Mouse (Mus musculus) hindbrain, postnatal 0 days (tissue): ENCODE results near the gene Obscn. TPM values are rescaled to one million over a fixed set of nuclear protein-coding genes. Genes with fewer than 3 reads are reported as not detected.

ENCODE experiments used
- ATAC-seq: fragments of 200-750 bp; cut with Nextera tagmentation; 2 replicates; pipeline ENCODE4 v1.8.0; 2017; ENCODE audit warnings: mild to moderate bottlenecking, moderate TSS enrichment, moderate library complexity
- DNase-seq: peaks from one replicate; pipeline ENCODE4 v3.0.0-alpha.2; 2015; ENCODE audit warnings: low spot score
- H3K27ac ChIP-seq: fragments of 300-500 bp; sonication (generic); 2 replicates; pipeline ENCODE4 v1.5.1; 2014; ENCODE audit warnings: mild to moderate bottlenecking
- H3K27me3 ChIP-seq: fragments of 300-500 bp; sonication (generic); 2 replicates; pipeline ENCODE4 v1.6.1; 2014; ENCODE audit warnings: low read length, mixed read lengths; ENCODE audit not compliant: insufficient read depth
- H3K36me3 ChIP-seq: fragments of 300-500 bp; sonication (generic); 2 replicates; pipeline ENCODE4 v1.6.1; 2014; ENCODE audit warnings: low read length, mixed read lengths; ENCODE audit not compliant: insufficient read depth
- H3K4me1 ChIP-seq: fragments of 300-500 bp; sonication (generic); 2 replicates; pipeline ENCODE4 v1.6.1; 2014; ENCODE audit warnings: antibody characterized with exemption, low read length, mixed read lengths; ENCODE audit not compliant: insufficient read depth
- H3K4me2 ChIP-seq: fragments of 300-500 bp; sonication (generic); 2 replicates; pipeline ENCODE4 v1.6.1; 2014; ENCODE audit warnings: low read depth, mild to moderate bottlenecking, low read length, moderate library complexity, mixed read lengths
- H3K4me3 ChIP-seq: fragments of 300-500 bp; sonication (generic); 2 replicates; pipeline ENCODE4 v1.5.1; 2014; ENCODE audit warnings: low read length
- H3K9ac ChIP-seq: fragments of 300-500 bp; sonication (generic); replicated peaks from 2 replicates; pipeline ENCODE4 v1.6.1; 2014; ENCODE audit warnings: mild to moderate bottlenecking, low read length, moderate library complexity, mixed read lengths
- H3K9me3 ChIP-seq: fragments of 300-500 bp; sonication (generic); 2 replicates; pipeline ENCODE4 v1.6.1; 2016; ENCODE audit warnings: low read length, mixed read lengths
- CTCF ChIP-seq: IDR thresholded peaks from 2 replicates; pipeline ENCODE4 v1.5.1; 2016; ENCODE audit warnings: antibody characterized with exemption, control low read depth, low read depth
- WGBS: fragments of 180-500 bp; shearing (Covaris S2); extraction: QIAGEN DNeasy Blood & Tissue Kit; methylation state at CpG from one replicate; pipeline ENCODE4 v1.1.7; 2014; 5-methylcytosine and 5-hydroxymethylcytosine counted together
- polyA plus RNA-seq: library from polyadenylated mRNA; unstranded; fragments of >200 nt; fragmentation: Nextera tagmentation; extraction: Ambion mirVana; gene quantifications from 2 replicates; pipeline ENCODE4 v1.2.1, GENCODE M21; 2015
- total RNA-seq: library from RNA; depleted of rRNA; stranded (reverse); fragments of >200 nt; gene quantifications from 2 replicates; pipeline ENCODE4 v1.2.3, GENCODE M21; 2014

The Obscn gene
- total and polyA plus RNA-seq, 2 experiments from 2014 or later: 0.41 to 2.8 TPM

DNA sequence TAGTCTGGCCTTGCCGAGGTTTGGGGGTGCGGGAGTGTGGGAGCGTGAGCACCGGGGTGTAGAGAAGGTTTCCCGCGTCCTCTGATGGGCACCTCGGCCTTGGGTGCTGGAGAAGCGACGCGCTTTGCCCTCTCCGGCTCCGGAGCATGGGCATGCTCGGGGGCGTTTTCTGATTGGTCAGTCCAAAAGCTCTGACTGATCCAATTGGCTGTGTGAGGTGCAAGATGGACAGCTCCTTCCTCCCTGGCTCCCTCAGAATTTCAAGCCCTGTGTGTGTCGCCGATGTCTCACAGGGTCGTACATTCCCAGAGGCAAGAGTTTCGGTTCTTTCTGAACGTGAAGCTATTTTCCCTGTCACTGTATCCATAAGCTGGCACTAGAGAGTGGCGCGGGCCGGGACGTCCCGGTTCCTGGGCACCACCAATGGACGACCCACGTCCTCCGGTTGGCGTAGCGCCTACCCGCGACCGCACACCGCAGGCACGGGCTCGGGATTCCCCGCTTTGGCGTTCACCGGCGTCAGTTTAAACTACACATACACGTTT lies 176.2 kb downstream of the Obscn start:
- no peaks in the 10 kb centered on the region for H3K27me3 ChIP-seq
- peak overlapping the region; percentile 48 for H3K4me3 ChIP-seq
- peaks cover 17% of the 10 kb centered on the region for H3K4me1 ChIP-seq
- peak overlapping the region; percentile 57 for H3K9ac ChIP-seq
- ATAC-seq: peak; percentile 92
- H3K9me3 ChIP-seq: no peaks in the 10 kb centered on the region
- peak; percentile 90 for DNase-seq
- peak overlapping the region; percentile 77 for H3K27ac ChIP-seq
- WGBS: under 1% methylated on average over 40 of the region's 40 CpGs
- peak; percentile 57 for TF ChIP-seq CTCF
- H3K4me2 ChIP-seq: peak overlapping the region; percentile 78
- no peaks in the 10 kb centered on the region for H3K36me3 ChIP-seq

DNA sequence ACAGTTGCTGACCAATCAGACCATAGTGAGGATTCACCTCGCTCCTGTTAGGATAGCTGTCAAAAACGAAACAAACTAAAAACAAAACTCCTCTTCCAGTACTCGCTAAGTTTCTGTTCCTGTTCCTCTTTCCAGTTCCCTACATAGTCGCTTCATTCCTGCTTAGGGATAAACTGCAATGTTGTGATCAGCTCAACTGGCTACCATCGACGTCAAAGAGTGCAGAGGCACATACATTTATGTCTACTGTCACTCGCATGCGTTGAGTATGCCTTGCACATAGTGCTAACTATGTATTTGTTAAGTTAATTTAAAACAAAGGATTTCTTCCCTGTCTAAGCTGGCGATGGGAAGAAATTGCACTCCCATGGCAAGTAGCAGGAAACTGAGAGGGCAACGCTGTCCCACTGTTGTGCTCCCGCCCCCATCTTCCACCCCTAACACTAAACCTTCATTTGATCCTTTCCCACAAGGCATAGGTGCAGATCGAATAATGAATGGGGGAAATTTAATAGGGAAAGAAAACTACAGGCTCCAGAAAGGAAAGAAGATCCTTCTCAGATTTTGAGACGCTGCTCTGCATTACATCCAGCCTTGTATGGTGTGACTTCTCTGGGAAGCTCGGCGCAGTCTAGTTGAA lies 176.9 kb downstream of the Obscn start:
- Histone ChIP-seq H3K36me3 (no peaks in the 10 kb centered on the region), H3K27me3 (no peaks in the 10 kb centered on the region), H3K9ac (peak overlapping the region; percentile 57), H3K4me3 (peak overlapping the region; percentile 48), H3K27ac (peak overlapping the region; percentile 77), H3K4me1 (peaks cover 17% of the 10 kb centered on the region), H3K4me2 (peak overlapping the region; percentile 78), H3K9me3 (no peaks in the 10 kb centered on the region)
- WGBS: 33% methylated on average over 15 of the region's 15 CpGs
- no peak for TF ChIP-seq CTCF
- ATAC-seq (no peak), DNase-seq (no peak)

DNA sequence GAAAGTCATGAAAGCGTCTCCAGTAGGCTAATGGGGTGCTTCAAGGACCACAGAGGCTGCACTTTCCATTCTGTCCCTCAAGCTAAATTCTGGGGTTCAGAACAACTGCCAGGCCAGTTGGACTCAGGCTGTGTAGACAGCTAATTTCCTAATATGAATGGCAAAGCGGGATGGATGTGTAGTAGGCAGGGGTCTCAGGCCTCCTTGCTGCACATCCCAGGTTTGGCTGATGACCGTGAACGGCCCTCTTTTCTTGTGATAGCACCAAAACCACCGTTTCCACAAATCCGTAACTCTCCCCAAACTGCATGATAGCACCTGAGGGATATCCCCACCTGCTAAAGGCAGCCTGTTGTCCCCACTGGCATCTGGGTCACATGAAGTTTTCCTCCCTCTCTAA lies 177.7 kb downstream of the Obscn start:
- no peak overlapping the region for H3K9ac ChIP-seq
- 87% methylated on average over 6 of the region's 6 CpGs for WGBS

DNA sequence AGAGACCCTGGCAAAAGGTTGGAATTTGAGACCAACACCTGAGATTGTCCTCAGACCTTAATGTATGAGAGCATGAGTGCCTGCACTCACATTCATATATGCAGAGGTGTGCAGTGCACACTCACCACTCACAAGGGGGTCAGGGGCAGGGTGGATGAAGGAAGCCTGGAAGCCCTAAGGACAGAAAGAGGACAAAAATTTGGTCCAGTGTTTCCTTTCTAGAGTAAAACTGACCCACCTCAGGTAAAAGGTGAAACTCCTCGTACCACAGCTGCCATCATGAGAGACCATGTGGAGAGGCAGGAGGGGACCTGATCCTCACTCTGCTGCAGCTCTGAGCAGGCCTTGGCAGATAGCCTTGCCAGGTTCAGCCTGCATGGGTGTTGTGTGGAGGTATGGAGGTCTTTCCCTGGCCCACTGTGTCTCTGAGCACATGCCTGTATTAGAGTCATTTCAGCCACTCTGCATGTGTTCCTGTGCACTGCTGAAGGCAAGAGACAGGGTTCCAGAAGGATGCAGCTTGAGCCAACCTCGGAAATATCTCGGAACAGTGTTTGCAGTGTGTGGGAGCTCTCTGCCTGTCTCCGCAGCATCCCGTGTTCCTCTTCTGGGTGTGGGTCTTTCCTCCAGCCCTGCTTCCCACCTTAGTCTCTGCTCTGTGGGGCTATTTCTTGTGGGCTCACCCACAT lies 178.8 kb downstream of the Obscn start:
- TF ChIP-seq CTCF: no peak
- peak overlapping the region; percentile 89 for H3K4me3 ChIP-seq
- no peaks in the 10 kb centered on the region for H3K27me3 ChIP-seq
- WGBS: 75% methylated on average over 5 of the region's 5 CpGs
- peak overlapping the region; percentile 90 for H3K9ac ChIP-seq
- H3K27ac ChIP-seq: peak overlapping the region; percentile 26; the same call in 1 of the 2 replicates
- no peak for DNase-seq
- peak overlapping the region; percentile 82 for H3K4me2 ChIP-seq
- ATAC-seq: no peak
- peaks cover 17% of the 10 kb centered on the region for H3K4me1 ChIP-seq
- H3K36me3 ChIP-seq: no peaks in the 10 kb centered on the region
- H3K9me3 ChIP-seq: no peaks in the 10 kb centered on the region

More for the DNA sequence above, 177.7 kb downstream of the Obscn start:
- Histone ChIP-seq H3K36me3 (no peaks in the 10 kb centered on the region), H3K27ac (no peak overlapping the region), H3K4me3 (no peak overlapping the region), H3K4me1 (peaks cover 17% of the 10 kb centered on the region), H3K9me3 (no peaks in the 10 kb centered on the region), H3K27me3 (no peaks in the 10 kb centered on the region), H3K4me2 (peak overlapping the region; percentile 82; the same call in 1 of the 2 replicates)
- no peak for ATAC-seq
- DNase-seq: no peak
- no peak for TF ChIP-seq CTCF

DNA sequence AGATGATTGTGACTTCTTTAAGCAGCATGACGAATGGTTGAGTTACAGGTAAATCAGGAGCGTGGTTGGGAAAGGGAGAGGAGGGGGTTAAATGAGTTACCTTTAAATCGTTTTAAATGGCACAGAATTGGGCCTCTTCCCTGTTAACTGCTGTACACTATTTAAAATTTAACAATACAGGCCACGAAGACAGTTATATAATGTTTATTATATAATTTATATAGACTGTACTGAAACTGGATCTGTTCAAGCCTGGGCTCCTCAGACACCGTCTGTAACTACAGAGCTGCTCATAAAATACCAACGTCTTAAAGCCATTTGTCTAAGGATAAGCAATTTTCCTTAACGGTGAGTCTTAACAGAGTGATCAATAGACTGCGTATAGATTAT lies 180.3 kb downstream of the Obscn start:
- TF ChIP-seq CTCF: no peak
- ATAC-seq: no peak
- peaks cover 17% of the 10 kb centered on the region for H3K4me1 ChIP-seq
- H3K36me3 ChIP-seq: no peaks in the 10 kb centered on the region
- peak overlapping the region; percentile 89 for H3K4me3 ChIP-seq
- H3K4me2 ChIP-seq: peak overlapping the region; percentile 82
- 18% methylated on average over 8 of the region's 8 CpGs for WGBS
- no peaks in the 10 kb centered on the region for H3K9me3 ChIP-seq
- no peak for DNase-seq
- peak overlapping the region; percentile 99 for H3K27ac ChIP-seq
- H3K9ac ChIP-seq: peak overlapping the region; percentile 90
- H3K27me3 ChIP-seq: no peaks in the 10 kb centered on the region

DNA sequence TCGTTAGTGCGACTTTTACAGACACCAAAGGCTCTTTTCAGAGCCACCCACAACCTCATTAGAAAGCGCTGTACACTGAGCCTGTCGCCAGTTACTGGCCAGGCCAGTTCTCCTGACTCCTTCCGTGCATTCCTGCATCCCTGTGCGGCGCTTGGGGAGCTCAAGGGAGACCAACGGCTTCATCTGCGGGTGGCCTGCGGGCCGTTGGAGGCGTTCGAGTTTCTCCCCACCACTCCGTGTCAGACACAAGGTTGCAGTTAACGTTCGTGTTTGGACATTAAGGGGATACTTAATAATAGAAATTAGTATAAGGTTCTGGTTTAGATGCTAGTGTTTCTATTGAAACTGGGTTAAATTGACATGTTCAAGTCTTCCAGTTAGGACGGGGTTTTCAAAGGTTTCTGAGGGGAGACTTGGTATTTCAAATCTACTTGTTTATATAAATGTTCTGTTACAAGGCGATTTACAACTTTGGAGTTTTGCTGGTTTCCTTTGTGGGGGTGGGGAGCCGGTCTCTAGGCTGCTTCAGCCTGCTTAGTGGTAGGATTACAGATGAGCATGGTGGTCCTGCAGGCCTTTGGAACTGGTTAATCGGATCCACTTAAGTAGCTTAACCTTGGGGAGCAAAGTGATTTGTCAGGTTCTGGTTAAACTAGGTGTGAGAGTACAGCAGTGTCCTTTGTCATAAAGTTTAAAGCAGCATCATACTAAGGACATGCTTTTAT lies 180.9 kb downstream of the Obscn start:
- DNase-seq (peak; percentile 49), ATAC-seq (no peak)
- H3K4me2 ChIP-seq: peak overlapping the region; percentile 82
- H3K9ac ChIP-seq: peak overlapping the region; percentile 90
- H3K4me3 ChIP-seq: peak overlapping the region; percentile 89
- H3K27ac ChIP-seq: peak overlapping the region; percentile 99
- no peak for TF ChIP-seq CTCF
- WGBS: under 1% methylated on average over 20 of the region's 20 CpGs
- no peaks in the 10 kb centered on the region for H3K27me3 ChIP-seq
- no peaks in the 10 kb centered on the region for H3K9me3 ChIP-seq
- no peaks in the 10 kb centered on the region for H3K36me3 ChIP-seq
- peaks cover 17% of the 10 kb centered on the region for H3K4me1 ChIP-seq
